Mouse (Mus musculus): ENCODE data around the gene Olfr549. TPM values are rescaled to one million over a fixed set of nuclear protein-coding genes. Genes with fewer than 3 reads are reported as not detected.

Gene Olfr549
- total RNA-seq, 2 experiments from 2014 or later, result not detected

DNA sequence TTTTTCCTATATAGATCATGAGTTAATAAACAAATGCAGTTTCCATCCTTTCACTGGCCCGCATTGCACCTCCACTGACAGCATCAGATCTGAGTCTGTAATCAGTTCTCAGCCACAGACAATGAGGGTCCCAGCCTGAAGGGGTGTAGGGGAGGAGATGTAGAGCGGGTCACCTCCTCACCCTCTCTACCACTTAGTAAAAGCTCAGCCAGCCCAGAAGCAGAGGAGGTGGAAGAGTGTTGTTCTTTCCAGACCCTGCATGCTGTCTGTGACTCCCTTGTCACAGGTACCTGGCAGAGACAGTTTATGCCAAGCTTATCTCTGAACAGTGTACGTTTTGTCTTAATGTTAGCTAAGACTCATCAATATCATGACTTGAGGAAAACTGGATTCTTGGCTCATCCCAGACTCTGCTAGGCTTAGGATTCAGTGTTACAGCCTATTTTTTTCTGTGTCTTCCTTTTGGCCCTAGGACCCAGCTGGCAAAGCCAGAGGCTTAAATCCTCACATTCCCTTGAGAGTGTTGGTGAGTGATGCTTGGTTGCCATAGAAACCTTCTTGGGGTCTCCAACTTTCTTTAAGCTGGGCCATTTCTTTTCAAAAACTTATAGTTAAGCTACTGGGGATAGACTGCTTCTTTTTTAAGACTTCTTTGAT is 23.6 kb downstream of the Olfr549 start:
- no peak for ATAC-seq (replicated peaks; ENCODE audit: low FRiP score, poor library complexity, severe bottlenecking)

DNA sequence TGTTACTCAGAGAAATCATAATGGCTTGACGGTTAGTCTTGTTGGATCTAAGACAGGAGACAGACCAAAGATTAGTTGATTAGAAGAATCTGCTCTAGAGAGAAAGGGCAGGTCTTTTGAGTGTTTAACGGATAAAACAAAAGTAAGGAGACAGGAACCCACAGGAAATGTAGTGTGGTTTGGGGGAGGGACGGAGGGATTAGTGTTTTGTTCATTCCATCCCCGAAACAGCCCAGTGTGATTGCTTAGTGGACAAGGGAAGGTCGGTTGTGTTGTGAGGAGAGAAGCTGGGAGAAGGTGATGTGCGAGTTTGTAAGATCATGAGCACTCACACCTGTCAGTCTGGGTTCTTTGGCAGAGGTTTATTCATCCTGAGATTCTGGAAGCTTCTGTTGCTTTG is 26.3 kb downstream of the Olfr549 start:
- ATAC-seq (replicated peaks; ENCODE audit: low FRiP score, poor library complexity, severe bottlenecking), result no peak

DNA sequence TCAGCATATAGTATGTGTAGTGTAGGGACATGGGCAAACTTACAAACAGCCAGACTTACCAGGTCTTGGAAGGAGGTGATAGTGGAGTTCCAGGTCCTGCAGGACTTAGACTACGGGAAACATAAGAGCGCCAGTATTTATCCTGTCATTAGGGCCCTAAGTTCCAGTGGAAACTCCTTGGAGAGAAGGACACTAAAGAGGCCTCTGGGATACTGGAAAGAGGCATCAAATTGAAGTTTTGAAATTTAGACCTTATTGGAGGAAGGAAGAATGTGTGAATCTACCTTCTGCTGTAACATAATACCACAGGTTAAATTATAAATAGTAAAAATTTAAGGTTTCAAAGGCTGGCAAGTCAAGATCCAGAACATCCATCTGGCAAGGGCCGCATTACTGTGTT is 42.1 kb downstream of the Olfr549 start, which contains the start of gene Olfr551:
Gene Olfr551 (minus strand): TSS at position 101 of the 400 bp plus-strand sequence.
- no peak for ATAC-seq (replicated peaks; ENCODE audit: low FRiP score, poor library complexity, severe bottlenecking)

DNA sequence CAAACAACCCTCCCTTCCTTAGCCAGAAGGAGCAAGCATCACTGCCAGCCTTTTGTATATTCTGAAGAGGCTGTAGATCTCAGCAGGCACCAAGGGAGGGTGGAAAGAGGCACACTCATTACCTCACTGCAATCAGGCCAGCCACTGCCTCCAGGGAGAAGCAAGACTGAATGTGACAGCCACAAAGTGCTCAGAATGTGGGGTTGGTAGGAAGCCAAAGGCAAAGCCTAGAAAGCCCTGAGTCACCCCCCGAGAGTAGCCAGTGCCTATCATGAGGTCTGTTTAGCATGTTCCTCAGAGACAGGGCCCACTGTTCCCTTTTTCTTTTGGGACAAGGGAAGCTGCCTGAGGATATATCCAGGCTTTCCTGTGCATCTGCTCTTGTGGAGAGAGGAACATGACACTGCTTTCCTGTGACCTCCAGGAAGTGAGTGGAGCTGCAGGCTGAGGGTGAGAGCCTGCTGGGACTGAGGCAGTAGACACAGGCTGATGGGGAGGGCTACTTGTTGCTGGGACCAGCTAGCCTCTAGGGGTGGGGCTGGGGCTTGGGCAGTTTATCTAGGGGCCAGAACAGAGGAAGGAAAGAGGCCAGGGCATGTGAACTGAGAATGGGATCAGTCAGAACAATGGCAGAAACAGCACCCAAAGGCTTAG is 47.8 kb downstream of the Olfr549 start, which contains the start of gene Olfr552:
Gene Olfr552 (plus strand): TSS at position 393 of the 654 bp plus-strand sequence.
- ATAC-seq (replicated peaks; ENCODE audit: low FRiP score, poor library complexity, severe bottlenecking), result no peak

Other genes with a start within 250 kb of the Olfr549 start
- 304 and 358 TPM in 2 replicates for gene Rrm1, start 108.2 kb upstream of the Olfr549 start, total RNA-seq (2015; ENCODE audit: low replicate concordance)
- gene Rrm1, start 108.2 kb upstream of the Olfr549 start, total RNA-seq (2017; ENCODE audit: low replicate concordance), result 865 and 917 TPM in 2 replicates
- not detected in 2 replicates for gene Olfr543, start 68.2 kb upstream of the Olfr549 start, total RNA-seq (2015; ENCODE audit: low replicate concordance)
- 0.53 TPM in 1 of 2 replicates, not detected in the other for gene Olfr543, start 68.2 kb upstream of the Olfr549 start, total RNA-seq (2017; ENCODE audit: low replicate concordance)
- gene Olfr544, start 61.6 kb upstream of the Olfr549 start, total RNA-seq (2015; ENCODE audit: low replicate concordance), result not detected in 2 replicates
- gene Olfr544, start 61.6 kb upstream of the Olfr549 start, total RNA-seq (2017; ENCODE audit: low replicate concordance), result 0.13 TPM in 1 of 2 replicates, not detected in the other
- gene Olfr545, start 50.3 kb upstream of the Olfr549 start, total RNA-seq (2015; ENCODE audit: low replicate concordance), result not detected in 2 replicates
- not detected in 2 replicates for gene Olfr545, start 50.3 kb upstream of the Olfr549 start, total RNA-seq (2017; ENCODE audit: low replicate concordance)
- gene Olfr547, start 15.1 kb upstream of the Olfr549 start, total RNA-seq (2015; ENCODE audit: low replicate concordance), result not detected in 2 replicates
- not detected in 2 replicates for gene Olfr547, start 15.1 kb upstream of the Olfr549 start, total RNA-seq (2017; ENCODE audit: low replicate concordance)
- not detected in 2 replicates for gene Olfr548-ps1, start 9.0 kb upstream of the Olfr549 start, total RNA-seq (2015; ENCODE audit: low replicate concordance)
- not detected in 2 replicates for gene Olfr548-ps1, start 9.0 kb upstream of the Olfr549 start, total RNA-seq (2017; ENCODE audit: low replicate concordance)
- 5.8 and 8.8 TPM in 2 replicates for gene Trim21, start 15.6 kb downstream of the Olfr549 start, total RNA-seq (2015; ENCODE audit: low replicate concordance)
- 27.5 and 37.1 TPM in 2 replicates for gene Trim21, start 15.6 kb downstream of the Olfr549 start, total RNA-seq (2017; ENCODE audit: low replicate concordance)
- gene Olfr550, start 21.6 kb downstream of the Olfr549 start, total RNA-seq (2015; ENCODE audit: low replicate concordance), result not detected in 2 replicates
- gene Olfr550, start 21.6 kb downstream of the Olfr549 start, total RNA-seq (2017; ENCODE audit: low replicate concordance), result not detected in 2 replicates
- gene Olfr551, start 42.0 kb downstream of the Olfr549 start, total RNA-seq (2015; ENCODE audit: low replicate concordance), result not detected in 2 replicates
- gene Olfr551, start 42.0 kb downstream of the Olfr549 start, total RNA-seq (2017; ENCODE audit: low replicate concordance), result not detected in 2 replicates
- gene Olfr552, start 47.9 kb downstream of the Olfr549 start, total RNA-seq (2015; ENCODE audit: low replicate concordance), result not detected in 2 replicates
- not detected in 2 replicates for gene Olfr552, start 47.9 kb downstream of the Olfr549 start, total RNA-seq (2017; ENCODE audit: low replicate concordance)
- gene Olfr553, start 68.3 kb downstream of the Olfr549 start, total RNA-seq (2015; ENCODE audit: low replicate concordance), result not detected in 2 replicates
- not detected in 2 replicates for gene Olfr553, start 68.3 kb downstream of the Olfr549 start, total RNA-seq (2017; ENCODE audit: low replicate concordance)
- not detected in 2 replicates for gene Olfr554, start 88.6 kb downstream of the Olfr549 start, total RNA-seq (2015; ENCODE audit: low replicate concordance)
- gene Olfr554, start 88.6 kb downstream of the Olfr549 start, total RNA-seq (2017; ENCODE audit: low replicate concordance), result not detected in 2 replicates
- not detected in 2 replicates for gene Olfr555, start 109.0 kb downstream of the Olfr549 start, total RNA-seq (2015; ENCODE audit: low replicate concordance)
- gene Olfr555, start 109.0 kb downstream of the Olfr549 start, total RNA-seq (2017; ENCODE audit: low replicate concordance), result not detected in 2 replicates
- not detected in 2 replicates for gene Olfr556, start 115.0 kb downstream of the Olfr549 start, total RNA-seq (2015; ENCODE audit: low replicate concordance)
- not detected in 2 replicates for gene Olfr556, start 115.0 kb downstream of the Olfr549 start, total RNA-seq (2017; ENCODE audit: low replicate concordance)
- 9.6 TPM in 1 of 2 replicates, not detected in the other for gene Trim68, start 137.5 kb downstream of the Olfr549 start, total RNA-seq (2015; ENCODE audit: low replicate concordance)
- gene Trim68, start 137.5 kb downstream of the Olfr549 start, total RNA-seq (2017; ENCODE audit: low replicate concordance), result 0.08 and 2.1 TPM in 2 replicates
- not detected in 2 replicates for gene Olfr557, start 146.0 kb downstream of the Olfr549 start, total RNA-seq (2015; ENCODE audit: low replicate concordance)
- not detected in 2 replicates for gene Olfr557, start 146.0 kb downstream of the Olfr549 start, total RNA-seq (2017; ENCODE audit: low replicate concordance)
- not detected in 2 replicates for gene Olfr558, start 152.3 kb downstream of the Olfr549 start, total RNA-seq (2015; ENCODE audit: low replicate concordance)
- not detected in 2 replicates for gene Olfr558, start 152.3 kb downstream of the Olfr549 start, total RNA-seq (2017; ENCODE audit: low replicate concordance)
- gene Olfr33, start 169.2 kb downstream of the Olfr549 start, total RNA-seq (2015; ENCODE audit: low replicate concordance), result not detected in 2 replicates
- not detected in 2 replicates for gene Olfr33, start 169.2 kb downstream of the Olfr549 start, total RNA-seq (2017; ENCODE audit: low replicate concordance)
- gene Olfr559, start 177.6 kb downstream of the Olfr549 start, total RNA-seq (2015; ENCODE audit: low replicate concordance), result not detected in 2 replicates
- not detected in 2 replicates for gene Olfr559, start 177.6 kb downstream of the Olfr549 start, total RNA-seq (2017; ENCODE audit: low replicate concordance)
- gene Olfr560, start 209.5 kb downstream of the Olfr549 start, total RNA-seq (2015; ENCODE audit: low replicate concordance), result not detected in 2 replicates
- gene Olfr560, start 209.5 kb downstream of the Olfr549 start, total RNA-seq (2017; ENCODE audit: low replicate concordance), result not detected in 2 replicates
- not detected in 2 replicates for gene Olfr78, start 209.6 kb downstream of the Olfr549 start, total RNA-seq (2015; ENCODE audit: low replicate concordance)
- not detected in 2 replicates for gene Olfr78, start 209.6 kb downstream of the Olfr549 start, total RNA-seq (2017; ENCODE audit: low replicate concordance)
- gene Olfr561, start 221.4 kb downstream of the Olfr549 start, total RNA-seq (2015; ENCODE audit: low replicate concordance), result not detected in 2 replicates
- not detected in 2 replicates for gene Olfr561, start 221.4 kb downstream of the Olfr549 start, total RNA-seq (2017; ENCODE audit: low replicate concordance)

All from erythroid progenitor cell, adult 5-6 weeks (primary cell).